Mouse (Mus musculus) midbrain, embryonic 12.5 days (tissue): ENCODE data around the gene Gm10447. TPM values are rescaled to one million over a fixed set of nuclear protein-coding genes. Genes with fewer than 3 reads are reported as not detected.
"Not testable (repeated sequence)": the region's sequence is repeated elsewhere in the genome, so short reads cannot be mapped to it uniquely, and the experiment has no call there.

Experiments used
- ATAC-seq: fragments of 200-750 bp; cut with Nextera tagmentation; 2 replicates; pipeline ENCODE4 v1.8.0; 2017; ENCODE audit warnings: low read depth, moderate TSS enrichment, moderate library complexity; ENCODE audit not compliant: low FRiP score
- H3K27ac ChIP-seq: fragments of 300-500 bp; sonication (generic); replicated peaks from 2 replicates; pipeline ENCODE4 v1.5.1; 2016; ENCODE audit warnings: mild to moderate bottlenecking
- H3K27me3 ChIP-seq: fragments of 300-500 bp; sonication (generic); 2 replicates; pipeline ENCODE4 v1.6.1; 2016; ENCODE audit warnings: mild to moderate bottlenecking
- H3K36me3 ChIP-seq: fragments of 300-500 bp; sonication (generic); 2 replicates; pipeline ENCODE4 v1.6.1; 2016
- H3K4me1 ChIP-seq: fragments of 300-500 bp; sonication (generic); 2 replicates; pipeline ENCODE4 v1.6.1; 2016
- H3K4me2 ChIP-seq: fragments of 300-500 bp; sonication (generic); replicated peaks from 2 replicates; pipeline ENCODE4 v1.6.1; 2016; ENCODE audit warnings: mild to moderate bottlenecking, moderate library complexity
- H3K4me3 ChIP-seq: fragments of 300-500 bp; sonication (generic); 2 replicates; pipeline ENCODE4 v1.5.1; 2016; ENCODE audit warnings: mild to moderate bottlenecking
- H3K9ac ChIP-seq: fragments of 300-500 bp; sonication (generic); replicated peaks from 2 replicates; pipeline ENCODE4 v1.6.1; 2016; ENCODE audit warnings: mild to moderate bottlenecking, moderate library complexity
- H3K9me3 ChIP-seq: fragments of 300-500 bp; sonication (generic); 2 replicates; pipeline ENCODE4 v1.6.1; 2016; ENCODE audit warnings: mild to moderate bottlenecking
- WGBS: fragments of 180-500 bp; shearing (Covaris S2); methylation state at CpG from one replicate; pipeline ENCODE4 v1.1.7; 2016; 5-methylcytosine and 5-hydroxymethylcytosine counted together
- polyA plus RNA-seq: library from polyadenylated mRNA; unstranded; fragments of >200 nt; fragmentation: Nextera tagmentation; extraction: Ambion mirVana; gene quantifications from 2 replicates; pipeline ENCODE4 v1.2.1, GENCODE M21; 2016

Gm10447 gene
- polyA plus RNA-seq, 1 experiment from 2014 or later: not detected

DNA sequence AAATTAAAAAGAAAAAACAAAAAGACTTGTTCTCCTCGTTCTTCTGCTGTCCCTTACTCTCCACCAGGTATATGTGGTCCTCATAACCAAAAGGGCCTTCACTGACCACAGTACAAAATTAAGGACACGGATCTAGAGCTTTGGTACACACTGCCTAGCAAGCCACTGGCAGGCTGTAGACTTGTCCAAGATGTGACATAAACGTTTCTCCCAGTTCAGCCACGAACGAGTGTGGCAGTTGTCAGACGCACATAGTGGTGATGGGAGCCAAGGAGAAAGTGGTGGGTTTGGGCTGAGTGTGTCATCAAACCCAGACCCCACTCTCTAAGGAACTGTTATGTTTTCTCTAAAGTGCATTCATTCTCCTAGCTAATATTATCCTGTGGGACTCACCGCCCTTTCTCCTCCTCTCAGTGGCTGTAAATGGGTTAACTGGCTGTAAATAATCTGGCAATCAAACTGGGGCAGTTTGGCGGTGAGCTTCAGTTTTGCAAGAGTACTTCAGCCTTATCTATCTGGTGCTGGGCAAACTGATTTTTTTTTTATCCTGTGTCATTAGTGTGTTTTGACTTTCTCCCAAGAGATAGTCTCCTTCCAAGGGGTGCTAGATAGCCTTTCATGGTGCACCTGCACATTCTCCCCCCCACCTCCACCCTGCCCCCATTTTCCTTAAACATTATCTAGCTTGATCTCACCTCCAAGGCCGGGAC is 25.4 kb downstream of the Gm10447 start:
- ATAC-seq: no peak; the same call in 1 of the 2 replicates
- no peaks in the 10 kb centered on the region for H3K9me3 ChIP-seq
- peak overlapping the region; percentile 91 for H3K4me2 ChIP-seq
- H3K9ac ChIP-seq: peak overlapping the region; percentile 12; the same call in 1 of the 2 replicates
- WGBS: 19% methylated on average over 9 of the region's 9 CpGs
- H3K36me3 ChIP-seq: peaks cover 10% of the 10 kb centered on the region
- H3K27me3 ChIP-seq: no peaks in the 10 kb centered on the region
- H3K4me1 ChIP-seq: peaks cover 15% of the 10 kb centered on the region
- peak overlapping the region; percentile 5; the same call in 1 of the 2 replicates for H3K27ac ChIP-seq
- peak overlapping the region; percentile 82 for H3K4me3 ChIP-seq

DNA sequence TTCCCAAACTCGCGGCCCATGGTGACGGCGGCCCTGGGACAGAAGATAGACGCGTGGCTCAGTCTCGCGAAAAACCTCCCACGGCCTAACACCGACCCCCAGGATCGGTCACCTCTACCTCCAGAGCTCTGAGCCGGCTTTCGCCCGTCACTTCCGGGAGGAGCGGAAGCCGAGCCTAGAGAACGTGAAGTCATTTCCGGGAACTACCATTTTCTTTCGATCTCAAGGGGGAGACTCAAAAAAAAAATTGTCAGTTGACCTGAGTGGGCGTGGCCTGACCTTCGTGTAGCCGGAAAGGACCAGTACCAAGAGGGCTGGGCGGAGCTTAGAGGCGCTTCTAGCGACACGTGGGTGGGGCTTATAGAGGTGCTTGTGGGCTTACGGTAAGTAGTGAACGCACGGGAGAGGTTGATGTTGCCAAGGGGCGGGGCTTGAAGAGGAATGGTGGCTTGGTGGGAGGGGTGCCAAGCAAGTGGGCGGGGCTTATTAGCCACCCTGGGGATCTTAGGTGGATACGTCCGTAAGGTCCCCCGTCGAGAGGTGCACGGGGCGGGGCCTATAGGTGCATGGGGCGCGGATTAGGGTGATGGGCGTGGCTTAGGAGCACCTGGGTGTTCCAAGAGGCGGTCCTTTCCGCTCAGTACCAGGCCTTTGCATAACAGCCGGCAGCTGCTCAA is 26.1 kb downstream of the Gm10447 start, which contains the start of the genes Uqcrq and Gdf9:
TSS of gene Uqcrq (minus strand) at position 162 of the 677 bp plus-strand sequence.
TSS of gene Gdf9 (plus strand) at position 354 of the 677 bp plus-strand sequence.
- H3K9me3 ChIP-seq: no peaks in the 10 kb centered on the region
- under 1% methylated on average over 44 of the region's 44 CpGs for WGBS
- peak within 1 kb of the TSS; percentile 85 for H3K9ac ChIP-seq
- peak within 1 kb of the TSS; percentile 82 for H3K4me3 ChIP-seq
- H3K27me3 ChIP-seq: no peaks in the 10 kb centered on the region
- H3K36me3 ChIP-seq: peaks cover 10% of the 10 kb centered on the region
- H3K27ac ChIP-seq: peak within 1 kb of the TSS; percentile 67
- H3K4me2 ChIP-seq: peak within 1 kb of the TSS; percentile 91
- peak; percentile 95 for ATAC-seq
- H3K4me1 ChIP-seq: peaks cover 15% of the 10 kb centered on the region

DNA sequence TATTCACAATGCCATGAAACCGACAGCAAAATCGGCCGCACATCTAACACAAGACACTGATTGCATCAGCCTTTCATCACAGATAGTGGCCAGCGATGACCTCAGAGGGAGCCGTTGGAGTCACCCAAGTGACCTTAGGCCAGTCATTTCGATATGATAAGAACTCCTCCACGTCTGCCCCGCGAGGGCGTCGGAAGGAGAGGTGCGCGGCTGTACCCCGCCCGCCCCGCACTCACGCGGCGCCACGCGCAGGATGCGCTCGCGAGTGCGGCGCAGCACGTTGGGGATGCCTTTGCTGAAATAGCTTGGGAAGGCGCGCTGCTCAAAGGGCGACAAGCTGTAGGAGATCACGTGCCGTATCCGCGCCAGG is 26.6 kb downstream of the Gm10447 start:
- no peaks in the 10 kb centered on the region for H3K27me3 ChIP-seq
- peaks cover 15% of the 10 kb centered on the region for H3K4me1 ChIP-seq
- H3K9me3 ChIP-seq: no peaks in the 10 kb centered on the region
- H3K9ac ChIP-seq: peak overlapping the region; percentile 85
- H3K27ac ChIP-seq: peak overlapping the region; percentile 67
- H3K4me2 ChIP-seq: peak overlapping the region; percentile 91
- H3K4me3 ChIP-seq: peak overlapping the region; percentile 82
- ATAC-seq: peak; percentile 53; the same call in 1 of the 2 replicates
- H3K36me3 ChIP-seq: peaks cover 10% of the 10 kb centered on the region
- WGBS: under 1% methylated on average over 34 of the region's 34 CpGs

DNA sequence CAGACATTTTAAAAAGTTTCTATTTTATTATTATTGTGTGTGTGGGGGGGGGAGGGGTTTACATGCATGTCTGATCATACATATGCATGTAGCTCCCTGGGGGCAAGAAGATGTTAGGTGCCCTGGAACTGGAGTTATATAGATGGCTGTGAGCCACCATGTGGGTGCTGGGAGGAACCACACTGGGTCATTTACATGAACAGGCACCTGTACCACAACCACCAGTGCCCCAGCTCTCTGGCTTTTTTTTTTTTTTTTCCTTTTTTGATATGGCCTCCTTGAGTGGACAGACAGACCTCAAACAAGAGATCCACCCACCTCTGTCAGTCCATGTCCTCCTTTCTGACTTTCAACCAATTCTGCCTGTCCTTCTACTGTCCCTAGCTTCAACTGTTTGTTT is 27.7 kb downstream of the Gm10447 start:
- H3K27ac ChIP-seq: no peak overlapping the region
- peaks cover 10% of the 10 kb centered on the region for H3K36me3 ChIP-seq
- H3K9me3 ChIP-seq: no peaks in the 10 kb centered on the region
- H3K4me2 ChIP-seq: peak overlapping the region; percentile 91
- no peak overlapping the region for H3K9ac ChIP-seq
- no peak for ATAC-seq
- H3K4me1 ChIP-seq: peaks cover 15% of the 10 kb centered on the region
- peak overlapping the region; percentile 82 for H3K4me3 ChIP-seq
- H3K27me3 ChIP-seq: no peaks in the 10 kb centered on the region

DNA sequence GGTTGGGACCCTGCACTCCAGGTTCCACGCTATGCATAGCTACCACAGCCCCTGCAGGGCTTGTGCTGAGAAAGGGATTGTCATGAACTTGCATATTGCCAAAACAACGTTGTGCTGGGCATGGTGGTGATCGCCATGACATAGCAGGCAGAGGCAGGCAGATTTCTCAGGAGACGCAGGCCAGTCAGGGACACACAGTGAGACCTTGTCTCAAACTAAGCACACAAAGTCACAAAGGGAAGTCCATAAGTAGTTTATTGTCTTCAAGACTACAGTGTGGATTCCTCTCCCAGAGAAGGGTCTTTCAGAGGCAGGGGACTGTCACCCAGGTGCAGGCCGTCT is 28.2 kb downstream of the Gm10447 start:
- H3K4me1 ChIP-seq: peaks cover 15% of the 10 kb centered on the region
- H3K27me3 ChIP-seq: no peaks in the 10 kb centered on the region
- no peak overlapping the region for H3K4me2 ChIP-seq
- H3K9ac ChIP-seq: no peak overlapping the region
- WGBS: 97% methylated on average over 5 of the region's 5 CpGs
- no peak for ATAC-seq
- peaks cover 10% of the 10 kb centered on the region for H3K36me3 ChIP-seq
- H3K4me3 ChIP-seq: no peak overlapping the region
- no peak overlapping the region for H3K27ac ChIP-seq
- no peaks in the 10 kb centered on the region for H3K9me3 ChIP-seq

DNA sequence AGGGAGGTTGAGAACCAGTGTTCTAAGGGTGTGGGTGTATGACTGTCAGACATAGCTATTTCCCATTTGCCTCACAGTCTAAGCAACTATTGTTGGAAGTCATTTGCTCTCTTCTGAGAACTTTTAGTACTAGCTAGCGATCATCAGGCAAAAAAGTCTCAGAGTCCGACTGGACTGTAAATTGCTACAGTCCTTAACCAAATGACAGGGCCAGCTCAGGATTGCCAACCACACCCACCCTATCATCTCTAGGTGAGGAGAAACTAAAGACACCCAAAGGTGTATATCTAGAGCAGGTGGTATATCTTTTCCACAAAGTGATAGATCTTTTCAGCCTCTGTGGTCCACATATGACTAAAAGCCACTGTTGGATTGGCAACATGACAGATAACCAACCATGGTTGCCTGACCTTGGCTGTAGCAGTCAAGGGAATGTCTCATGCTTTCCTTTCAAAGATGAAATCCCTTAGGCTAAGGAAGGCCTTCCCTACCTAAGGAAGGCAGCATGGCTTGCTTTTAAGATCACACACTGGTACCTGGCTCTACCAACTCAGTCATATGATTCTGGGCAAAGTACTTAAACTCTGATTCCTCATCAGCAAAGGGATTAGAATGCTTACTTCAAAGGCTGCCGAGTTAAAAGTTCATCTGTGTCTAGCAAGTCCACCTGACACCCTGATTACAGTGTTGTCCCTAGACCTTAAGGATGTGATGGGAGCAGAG is 28.8 kb downstream of the Gm10447 start:
- H3K4me3 ChIP-seq: no peak overlapping the region
- H3K4me1 ChIP-seq: peaks cover 15% of the 10 kb centered on the region
- no peak for ATAC-seq
- WGBS: 94% methylated on average over 3 of the region's 3 CpGs
- H3K27me3 ChIP-seq: no peaks in the 10 kb centered on the region
- no peaks in the 10 kb centered on the region for H3K9me3 ChIP-seq
- H3K9ac ChIP-seq: no peak overlapping the region
- H3K4me2 ChIP-seq: no peak overlapping the region
- H3K36me3 ChIP-seq: peaks cover 10% of the 10 kb centered on the region
- no peak overlapping the region for H3K27ac ChIP-seq

DNA sequence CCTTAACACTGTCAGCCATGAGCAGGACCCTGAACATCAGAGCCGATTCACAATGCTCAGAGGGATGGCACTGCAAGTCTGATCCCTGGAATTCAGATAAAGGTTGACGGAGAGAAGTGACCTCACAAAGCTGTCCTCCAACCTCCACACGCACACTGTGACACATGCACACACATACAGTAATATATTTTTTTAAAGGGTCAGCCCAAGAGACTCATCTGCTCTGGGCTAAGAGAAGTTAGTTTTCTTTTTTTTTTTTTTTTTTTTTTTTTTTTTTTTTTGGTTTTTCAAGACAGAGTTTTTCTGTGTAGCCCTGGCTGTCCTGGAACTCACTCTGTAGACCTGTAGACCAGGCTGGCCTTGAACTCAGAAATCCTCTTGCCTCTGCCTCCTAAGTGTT is 30.0 kb downstream of the Gm10447 start:
- Histone ChIP-seq H3K4me1 (peaks cover 15% of the 10 kb centered on the region), H3K36me3 (peaks cover 10% of the 10 kb centered on the region)
- not testable (repeated sequence) for H3K27ac ChIP-seq, H3K4me2 ChIP-seq, H3K27me3 ChIP-seq, ATAC-seq, H3K9ac ChIP-seq, H3K4me3 ChIP-seq, H3K9me3 ChIP-seq
- 87% methylated on average over 3 of the region's 3 CpGs for WGBS

DNA sequence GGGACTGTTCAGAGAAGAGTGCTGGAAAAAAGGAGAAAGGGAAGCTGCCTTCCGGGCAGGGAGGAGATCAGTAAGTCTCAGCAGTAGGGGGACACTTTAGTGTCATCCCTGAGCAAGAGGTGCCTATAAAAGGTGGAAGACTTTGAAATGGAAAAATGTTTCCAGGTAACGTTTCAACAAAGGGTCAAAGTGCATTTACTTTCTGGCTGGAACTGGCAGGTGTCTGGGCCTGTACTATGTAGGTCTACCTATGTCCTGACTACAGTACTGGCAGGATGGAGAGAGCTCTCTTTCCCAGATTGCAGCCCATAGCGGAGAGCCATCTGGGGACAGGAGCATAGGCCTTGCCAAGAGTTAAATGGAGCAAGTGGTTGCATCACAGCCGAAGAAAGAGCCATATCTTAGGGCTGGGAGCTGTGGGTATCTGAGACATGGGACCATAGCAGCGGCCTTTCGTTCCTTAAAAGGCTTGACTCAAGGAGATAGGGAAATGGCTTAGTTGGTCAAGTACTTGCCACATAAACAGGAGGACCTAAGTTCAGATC is 31.1 kb downstream of the Gm10447 start:
- Histone ChIP-seq H3K9ac (no peak overlapping the region), H3K4me1 (peaks cover 10% of the 10 kb centered on the region), H3K4me2 (no peak overlapping the region), H3K36me3 (peaks cover 14% of the 10 kb centered on the region), H3K27ac (no peak overlapping the region), H3K27me3 (no peaks in the 10 kb centered on the region), H3K4me3 (no peak overlapping the region), H3K9me3 (no peaks in the 10 kb centered on the region)
- WGBS: 87% methylated on average over 6 of the region's 6 CpGs
- ATAC-seq: no peak

DNA sequence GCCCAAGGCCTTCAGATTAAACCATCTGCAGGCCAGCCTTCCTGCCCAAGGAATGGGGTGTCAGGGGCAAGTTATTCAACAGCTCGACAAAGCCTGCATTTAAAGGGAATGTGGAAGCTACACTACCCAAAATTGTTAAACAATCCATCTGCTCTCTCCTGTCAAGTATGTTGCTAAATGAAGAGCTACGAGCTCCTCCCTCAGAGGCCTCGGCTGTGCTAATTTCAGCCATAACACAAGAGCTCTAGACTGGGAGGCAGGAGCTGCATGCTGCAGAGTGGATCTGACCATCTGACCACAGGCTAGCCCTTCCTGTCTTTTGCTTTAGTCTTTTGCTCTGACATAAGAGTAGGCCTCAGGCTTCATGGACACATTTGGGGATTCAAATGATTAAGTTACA is 31.7 kb downstream of the Gm10447 start:
- H3K4me2 ChIP-seq: no peak overlapping the region
- peaks cover 17% of the 10 kb centered on the region for H3K36me3 ChIP-seq
- peaks cover 9% of the 10 kb centered on the region for H3K4me1 ChIP-seq
- H3K4me3 ChIP-seq: no peak overlapping the region
- H3K9ac ChIP-seq: no peak overlapping the region
- H3K27me3 ChIP-seq: no peaks in the 10 kb centered on the region
- 79% methylated on average over 3 of the region's 3 CpGs for WGBS
- H3K27ac ChIP-seq: no peak overlapping the region
- no peaks in the 10 kb centered on the region for H3K9me3 ChIP-seq
- ATAC-seq: no peak

DNA sequence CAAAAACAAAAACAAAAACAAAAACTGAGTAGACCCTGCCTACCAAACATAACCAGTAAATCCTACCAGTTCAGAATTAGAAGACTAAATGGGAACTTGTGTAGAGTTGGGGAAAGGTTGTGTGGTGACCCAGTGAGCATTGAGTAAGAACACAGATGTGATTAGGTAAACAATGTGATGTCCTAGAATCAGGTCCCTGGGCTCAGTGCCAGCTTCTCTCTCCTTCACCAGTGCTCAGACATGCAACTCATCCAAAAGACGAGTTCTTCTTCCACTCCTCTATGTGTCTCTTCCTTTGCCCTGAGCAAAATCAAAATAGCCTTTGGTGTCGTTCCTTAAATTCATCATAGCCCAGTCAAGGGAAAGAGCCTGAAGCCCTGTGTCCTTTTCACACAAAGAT is 32.1 kb downstream of the Gm10447 start:
- peaks cover 5% of the 10 kb centered on the region for H3K4me1 ChIP-seq

DNA sequence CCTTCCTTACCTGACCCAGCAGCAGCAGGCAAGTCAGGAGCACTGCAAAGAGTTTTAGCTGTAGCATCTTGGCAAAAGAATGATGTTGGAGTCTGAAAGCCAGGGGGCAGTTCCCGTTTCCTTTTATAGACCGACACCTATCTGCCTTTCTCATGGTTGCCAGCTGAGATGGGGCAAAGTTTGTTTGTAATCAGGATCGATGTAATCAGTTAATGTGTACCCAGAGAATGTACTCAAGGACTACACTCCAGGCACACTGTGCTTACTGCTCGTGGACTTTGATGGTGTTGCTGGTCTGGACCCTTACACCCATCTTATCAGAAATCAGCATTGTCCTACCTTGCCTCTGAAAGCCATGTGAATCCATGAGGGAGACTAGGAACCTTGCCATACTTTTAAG is 33.9 kb downstream of the Gm10447 start, which contains the start of gene Leap2:
TSS of gene Leap2 (minus strand) at position 135 of the 400 bp plus-strand sequence.
- no peak within 1 kb of the TSS for H3K9ac ChIP-seq
- no peak within 1 kb of the TSS for H3K4me3 ChIP-seq
- peaks cover 28% of the 10 kb centered on the region for H3K36me3 ChIP-seq
- H3K27me3 ChIP-seq: no peaks in the 10 kb centered on the region
- H3K4me2 ChIP-seq: no peak within 1 kb of the TSS
- no peak within 1 kb of the TSS for H3K27ac ChIP-seq
- ATAC-seq: no peak
- WGBS: 91% methylated on average over 4 of the region's 4 CpGs
- H3K9me3 ChIP-seq: no peaks in the 10 kb centered on the region
- no peaks in the 10 kb centered on the region for H3K4me1 ChIP-seq

More for the DNA sequence above, 32.1 kb downstream of the Gm10447 start:
- H3K9me3 ChIP-seq: no peaks in the 10 kb centered on the region
- H3K4me2 ChIP-seq: no peak overlapping the region
- no peak overlapping the region for H3K4me3 ChIP-seq
- no peaks in the 10 kb centered on the region for H3K27me3 ChIP-seq
- peaks cover 22% of the 10 kb centered on the region for H3K36me3 ChIP-seq
- no peak overlapping the region for H3K9ac ChIP-seq
- H3K27ac ChIP-seq: no peak overlapping the region; the same call in 1 of the 2 replicates
- ATAC-seq: no peak
- WGBS: 77% methylated on average over 2 of the region's 2 CpGs

DNA sequence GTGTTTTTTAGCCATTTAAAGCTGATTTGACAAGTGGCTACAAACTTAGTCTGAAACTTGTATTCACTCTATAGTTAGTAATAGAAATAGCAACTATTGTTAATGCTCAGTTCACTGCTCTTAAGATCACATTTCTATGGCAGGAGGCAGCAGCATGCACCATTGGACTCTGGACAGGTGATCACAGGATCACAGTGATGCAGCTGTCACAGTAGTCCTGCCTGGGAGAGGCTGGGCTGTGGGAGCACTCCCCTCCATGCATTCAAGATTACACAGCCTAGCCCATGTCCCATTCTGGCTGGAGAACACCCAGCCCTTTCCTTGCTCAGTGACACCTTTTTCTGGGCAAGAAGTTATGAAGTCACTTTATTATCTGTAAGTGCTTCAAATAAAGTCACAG is 38.9 kb downstream of the Gm10447 start:
- Histone ChIP-seq H3K27me3 (no peaks in the 10 kb centered on the region), H3K36me3 (peaks cover 73% of the 10 kb centered on the region), H3K27ac (no peak overlapping the region), H3K4me1 (no peaks in the 10 kb centered on the region), H3K4me2 (no peak overlapping the region), H3K4me3 (no peak overlapping the region), H3K9ac (no peak overlapping the region), H3K9me3 (no peaks in the 10 kb centered on the region)
- no peak for ATAC-seq
